Mouse (Mus musculus): ENCODE results near the gene Fbxo7.

Fbxo7 gene

DNA sequence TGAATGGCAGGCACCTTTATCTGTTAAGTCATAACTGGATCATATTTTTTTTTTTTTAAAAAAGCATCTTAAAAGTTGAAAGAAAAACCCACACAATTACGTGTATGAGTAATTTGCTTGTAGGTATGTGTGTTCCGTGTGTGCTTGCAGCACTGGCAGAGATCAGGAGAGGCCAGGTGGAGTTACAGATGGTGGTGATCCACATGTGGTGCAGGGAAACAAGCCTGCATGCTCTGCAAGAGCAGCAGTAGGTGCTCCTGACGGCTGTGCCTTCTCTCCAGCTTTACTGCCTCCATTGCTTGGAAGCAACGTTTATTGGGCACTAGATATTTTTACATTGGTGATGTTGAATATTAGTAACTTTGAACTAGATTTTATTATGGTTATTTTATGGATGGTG is 21.9 kb downstream of the Fbxo7 start:
- no peak for DNase-seq (ENCODE audit: low spot score)

GRCm38 (mm10) chr10:86044066-86044465 is 22.3 kb downstream of the Fbxo7 start:
- DNase-seq (ENCODE audit: low spot score): no peak

DNA sequence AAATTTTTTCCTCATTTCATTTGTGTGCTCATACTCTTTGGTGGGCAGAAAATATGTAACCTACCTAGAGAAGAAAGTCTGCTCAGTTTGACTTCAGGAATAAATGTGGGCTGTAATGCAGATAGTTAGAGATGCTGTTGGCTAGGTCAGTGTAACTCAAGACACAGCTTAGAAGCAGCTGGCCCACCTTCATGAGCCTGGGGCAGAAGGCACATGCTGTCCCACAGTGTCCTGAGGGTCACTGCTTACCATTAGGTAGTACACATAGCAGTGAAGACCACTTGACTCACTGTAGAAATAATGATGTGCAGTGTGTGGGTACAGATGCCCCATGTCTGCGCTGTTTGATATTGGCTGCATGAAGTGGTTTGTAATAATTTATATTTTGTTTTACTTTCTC is 24.6 kb downstream of the Fbxo7 start:
- no peak for DNase-seq (ENCODE audit: low spot score)

GRCm38 (mm10) chr10:86047786-86048185 is 26.0 kb downstream of the Fbxo7 start:
- no peak for DNase-seq (ENCODE audit: low spot score)

DNA sequence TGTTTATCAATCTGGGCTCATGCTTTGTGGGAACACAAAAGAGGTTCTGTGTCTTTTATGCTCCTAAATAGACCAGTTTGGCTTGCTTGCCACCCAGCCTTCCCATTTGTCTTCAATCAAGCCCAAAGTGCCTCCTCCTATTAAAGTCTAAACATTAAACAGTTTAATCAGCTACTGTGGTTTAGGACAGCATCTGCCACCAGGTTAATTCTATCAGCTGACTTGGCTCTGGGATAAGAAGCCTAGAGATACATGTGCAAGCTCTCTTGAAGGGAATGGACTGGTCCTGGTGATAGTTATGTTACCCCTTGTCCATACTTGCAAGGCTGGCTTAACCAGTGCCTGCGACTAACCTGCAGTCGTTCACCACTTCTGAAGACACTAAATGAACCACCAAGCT is 28.8 kb downstream of the Fbxo7 start:
- no peak for DNase-seq (ENCODE audit: low spot score)

GRCm38 (mm10) chr10:86052818-86053522 is 31.2 kb downstream of the Fbxo7 start:
- DNase-seq (ENCODE audit: low spot score): no peak

- DNase-seq (ENCODE audit: low spot score): no peak
Measured at GRCm38 (mm10) chr10:86056297-86056903, 34.6 kb downstream of the Fbxo7 start.

GRCm38 (mm10) chr10:86057286-86057685 is 35.5 kb downstream of the Fbxo7 start:
- DNase-seq (ENCODE audit: low spot score): no peak

GRCm38 (mm10) chr10:86057712-86058111 is 35.9 kb downstream of the Fbxo7 start:
- DNase-seq (ENCODE audit: low spot score): no peak

GRCm38 (mm10) chr10:86060267-86060666 is 38.5 kb downstream of the Fbxo7 start:
- no peak for DNase-seq (ENCODE audit: low spot score)

- DNase-seq (ENCODE audit: low spot score): no peak
Measured at GRCm38 (mm10) chr10:86062261-86063017, 40.7 kb downstream of the Fbxo7 start.

DNA sequence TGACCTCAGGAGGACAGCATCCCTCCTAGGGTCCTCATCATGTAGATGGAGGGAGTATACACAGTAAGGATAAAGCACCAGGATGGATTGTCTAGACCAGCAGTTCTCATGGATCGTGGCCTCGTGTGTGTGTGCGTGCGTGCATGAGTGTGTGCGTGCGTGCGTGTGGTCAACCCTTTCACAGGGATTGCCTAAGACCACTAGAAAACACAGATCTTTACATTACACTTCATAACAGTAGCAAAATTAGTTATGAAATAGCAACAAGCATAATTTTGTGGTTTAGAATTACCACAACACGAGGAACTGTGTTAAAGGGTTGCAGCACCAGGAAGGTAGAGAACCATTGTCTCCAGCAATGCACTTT is 41.2 kb downstream of the Fbxo7 start:
- DNase-seq (ENCODE audit: low spot score): no peak

DNA sequence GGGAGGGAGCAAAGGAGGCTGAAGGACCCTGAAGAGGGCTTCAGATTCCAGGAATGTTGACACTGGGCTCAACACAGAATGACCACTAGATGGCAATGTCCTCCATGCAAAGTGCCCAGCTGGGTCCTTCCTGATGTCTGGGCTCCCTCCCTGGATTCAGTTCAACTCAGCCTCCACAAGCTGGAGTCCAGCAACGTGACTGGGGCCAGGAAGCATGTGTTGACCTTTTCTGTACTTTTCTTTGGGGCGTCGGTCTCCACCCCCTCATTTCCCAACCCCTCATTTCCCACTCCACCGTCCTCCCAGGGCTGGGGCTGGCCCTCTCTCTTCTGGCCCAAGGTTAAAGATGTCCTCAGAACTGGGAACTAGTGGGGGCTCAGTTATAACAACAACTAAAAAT is 43.2 kb downstream of the Fbxo7 start:
- peak; percentile 70 for DNase-seq (ENCODE audit: low spot score)

GRCm38 (mm10) chr10:86065661-86066060 is 43.9 kb downstream of the Fbxo7 start:
- DNase-seq (ENCODE audit: low spot score): no peak

- no peak for DNase-seq (ENCODE audit: low spot score)
Measured at GRCm38 (mm10) chr10:86066651-86067050, 44.9 kb downstream of the Fbxo7 start.

DNA sequence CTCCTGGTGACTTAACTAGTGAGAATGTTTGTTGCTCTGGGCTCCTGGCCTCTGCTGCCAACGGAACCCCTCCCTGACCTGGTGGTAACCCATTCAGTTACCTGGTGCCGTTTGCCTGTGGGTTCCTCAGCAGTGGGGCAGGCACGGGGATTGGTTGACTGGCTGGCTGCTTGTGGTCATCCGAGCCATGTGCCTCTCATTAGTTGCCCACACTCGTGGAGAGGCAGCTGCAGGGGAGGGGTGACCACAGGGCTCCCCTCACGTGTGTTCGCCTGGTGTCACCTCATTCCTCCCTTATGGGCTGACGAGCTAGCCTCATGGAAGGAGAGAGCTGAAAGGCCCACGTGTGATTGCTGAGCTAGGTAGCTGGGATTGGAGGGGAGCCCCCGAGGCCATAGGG is 46.1 kb downstream of the Fbxo7 start:
- no peak for DNase-seq (ENCODE audit: low spot score)

DNA sequence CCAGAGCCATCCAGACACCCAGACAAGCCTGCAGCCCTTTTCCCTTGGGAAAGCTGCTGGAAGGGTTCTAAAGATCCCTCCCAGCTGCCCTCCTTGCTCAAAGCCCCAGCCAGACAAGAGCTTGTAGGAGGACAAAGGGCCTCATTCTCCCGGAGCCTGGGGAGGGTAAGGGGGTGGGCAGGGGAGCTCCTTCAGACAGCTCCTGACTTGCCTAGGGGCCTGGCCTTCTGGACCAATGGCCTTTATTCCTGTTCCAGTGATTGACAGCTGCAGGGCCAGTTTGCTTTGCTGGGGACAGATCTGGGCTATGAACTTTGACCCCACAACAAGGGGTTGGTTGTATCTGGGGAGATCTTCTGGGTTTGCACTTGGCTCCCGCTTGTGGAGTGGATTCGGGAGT is 47.6 kb downstream of the Fbxo7 start:
- no peak for DNase-seq (ENCODE audit: low spot score)

- no peak for DNase-seq (ENCODE audit: low spot score)
Measured at GRCm38 (mm10) chr10:86070751-86071150, 49.0 kb downstream of the Fbxo7 start.

- DNase-seq (ENCODE audit: low spot score): no peak
Measured at GRCm38 (mm10) chr10:86074134-86074533, 52.4 kb downstream of the Fbxo7 start.

DNA sequence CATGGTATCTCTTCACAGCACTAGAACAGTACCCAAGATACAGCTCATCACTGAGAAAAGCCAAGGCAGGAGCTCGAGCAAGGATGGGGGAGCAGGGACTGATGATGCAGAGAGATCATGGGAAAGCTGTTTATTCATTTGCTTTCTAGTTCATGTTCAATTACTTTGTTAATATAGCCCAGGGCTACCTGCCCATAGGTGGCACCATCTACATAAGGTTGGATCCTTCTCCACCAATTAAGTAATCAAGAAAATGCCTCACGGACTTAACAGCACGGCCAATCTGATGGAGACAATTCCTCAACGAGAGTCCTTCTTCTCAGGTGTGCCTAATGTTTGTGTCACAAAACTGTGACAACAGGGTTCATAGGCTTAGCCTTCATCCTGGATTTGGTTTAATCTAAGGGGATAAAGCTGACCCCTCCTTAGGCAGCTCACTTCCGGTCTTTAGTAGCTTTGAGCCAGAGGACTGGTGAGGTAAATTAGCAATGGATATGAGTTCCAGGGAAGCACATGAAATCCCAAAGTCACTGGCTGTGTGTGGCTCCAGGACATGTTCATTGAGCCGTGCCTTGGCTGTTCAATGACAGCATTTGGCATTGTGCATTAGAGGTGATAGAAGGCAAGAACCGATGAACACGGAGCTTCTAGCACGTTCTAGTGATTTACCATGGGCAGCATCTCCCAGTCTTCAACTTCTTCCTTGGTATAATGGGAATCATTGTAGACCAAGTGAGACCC is 53.4 kb downstream of the Fbxo7 start:
- DNase-seq (ENCODE audit: low spot score): no peak

DNA sequence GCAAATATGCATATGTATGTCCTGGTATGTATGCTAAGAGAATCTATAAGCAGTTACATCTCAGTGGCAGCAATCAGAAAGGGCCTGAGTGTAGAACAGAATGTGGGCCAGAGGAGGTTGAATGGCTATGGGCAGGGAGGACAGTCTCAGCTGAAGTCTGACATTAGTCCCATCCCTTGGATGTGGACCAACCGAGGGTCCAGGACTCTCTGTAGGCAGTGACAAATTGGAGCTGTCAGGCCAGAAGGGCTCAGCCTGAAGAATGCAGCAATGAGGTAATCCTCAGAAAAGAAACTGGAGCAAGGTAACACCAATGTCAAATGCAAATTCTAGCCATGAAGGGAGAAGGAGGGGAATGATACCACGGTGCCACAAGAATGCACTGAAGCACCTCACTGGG is 55.5 kb downstream of the Fbxo7 start:
- DNase-seq (ENCODE audit: low spot score): no peak

DNA sequence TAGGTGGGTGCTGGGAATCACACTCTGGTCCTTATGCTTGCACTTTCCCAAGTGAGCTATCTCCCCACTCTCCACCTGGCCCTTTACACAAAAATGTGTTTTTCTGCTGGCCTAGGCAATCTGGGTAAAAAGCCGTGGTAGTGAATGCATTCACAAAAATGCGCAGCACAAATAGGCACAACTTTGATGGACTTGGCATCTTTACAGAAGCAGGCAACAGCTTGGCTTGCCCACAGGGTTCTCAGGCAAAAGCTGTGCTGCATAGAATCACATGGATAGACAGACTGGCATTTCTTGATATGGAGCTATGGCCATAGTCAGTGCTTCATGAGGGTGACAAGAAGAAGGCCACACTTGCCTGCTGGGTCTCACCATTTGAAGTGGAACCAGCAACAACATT is 57.0 kb downstream of the Fbxo7 start:
- no peak for DNase-seq (ENCODE audit: low spot score)

DNA sequence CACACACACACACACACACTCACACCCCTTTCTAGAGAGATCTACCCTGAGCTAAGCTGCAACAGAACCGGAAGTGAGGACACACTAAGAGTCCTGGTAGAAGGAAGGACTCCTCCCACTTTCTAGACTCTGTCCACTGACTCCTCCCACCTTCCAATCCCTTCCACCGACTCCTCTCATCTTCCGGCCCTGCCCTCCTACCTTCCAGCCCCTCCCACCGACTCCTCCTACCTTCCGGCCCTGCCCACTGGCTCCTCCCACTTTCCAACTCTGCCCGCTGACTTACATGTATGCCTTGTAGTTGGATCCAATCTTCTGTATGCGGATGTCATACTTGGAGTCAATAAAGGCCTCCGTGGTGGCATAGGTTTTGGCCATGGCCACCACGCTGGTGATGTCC is 58.1 kb downstream of the Fbxo7 start:
- no peak for DNase-seq (ENCODE audit: low spot score)

Measured in testis, postnatal 10 days (tissue).